Mouse (Mus musculus): ENCODE measurements around the gene Ywhae. TPM values are rescaled to one million over a fixed set of nuclear protein-coding genes. Genes with fewer than 3 reads are reported as not detected.
"Not testable (repeated sequence)": the region's sequence is repeated elsewhere in the genome, so short reads cannot be mapped to it uniquely, and the experiment has no call there.

Gene Ywhae
- polyA plus RNA-seq, 1 experiment from 2014 or later = 1,145 TPM

DNA sequence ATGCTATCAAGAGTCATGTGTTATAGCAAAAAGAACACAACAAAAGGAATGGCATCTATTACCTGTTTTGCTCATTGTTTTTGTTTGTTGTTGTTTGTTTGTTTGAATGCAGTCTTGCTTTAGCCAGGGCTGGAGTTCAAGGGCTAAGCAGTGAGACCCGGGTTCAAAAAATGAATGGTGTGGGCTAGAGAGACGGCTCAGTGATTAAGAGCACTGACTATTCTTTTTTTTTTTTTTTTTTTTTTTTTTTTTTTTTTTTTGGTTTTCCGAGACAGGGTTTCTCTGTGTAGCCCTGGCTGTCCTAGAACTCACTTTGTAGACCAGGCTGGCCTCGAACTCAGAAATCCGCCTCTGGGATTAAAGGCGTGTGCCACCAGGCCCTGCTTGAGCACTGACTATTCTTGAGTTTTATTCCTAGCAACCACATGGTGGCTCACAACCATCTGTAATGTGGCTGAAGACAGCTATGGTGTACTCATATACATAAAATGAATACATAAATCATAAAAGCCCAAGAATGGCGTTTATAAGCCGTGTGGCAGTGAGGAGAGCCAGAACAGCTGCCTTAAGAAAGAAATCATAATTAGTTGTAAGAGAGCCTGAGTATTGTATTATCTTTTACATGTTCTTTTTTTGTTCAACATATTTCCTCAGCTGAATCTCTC is 15.9 kb upstream of the Ywhae start:
- H3K27ac ChIP-seq = no peak overlapping the region
- H3K4me3 ChIP-seq (ENCODE audit: inconsistent target) = no peak overlapping the region
- no peaks in the 10 kb centered on the region for H3K79me2 ChIP-seq (ENCODE audit: inconsistent target)
- WGBS (ENCODE audit: missing documents) = 84% methylated on average over 5 of the region's 8 CpGs
- H3K36me3 ChIP-seq (ENCODE audit: inconsistent target) = no peaks in the 10 kb centered on the region

DNA sequence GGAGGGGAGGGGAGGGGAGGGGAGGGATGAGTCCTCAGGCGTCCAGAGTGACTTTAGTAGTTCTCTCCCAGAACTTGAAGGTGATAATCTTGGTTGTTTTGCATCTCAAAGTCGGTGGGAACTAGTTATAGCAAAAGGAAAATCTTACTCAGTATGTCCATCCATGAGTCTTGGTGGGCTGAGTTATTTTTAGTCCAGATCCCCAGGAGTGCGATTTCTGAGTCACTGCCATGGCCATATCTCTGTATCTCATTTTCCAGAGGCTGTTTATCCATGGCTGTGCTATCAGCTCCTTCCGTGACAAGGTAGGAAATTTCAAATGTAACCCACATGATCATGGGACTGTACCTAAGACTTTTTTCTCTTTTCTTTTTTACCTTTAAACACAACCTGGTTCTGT is 10.3 kb upstream of the Ywhae start:
- no peak overlapping the region for H3K27ac ChIP-seq
- no peaks in the 10 kb centered on the region for H3K36me3 ChIP-seq (ENCODE audit: inconsistent target)
- 54% methylated on average over 3 of the region's 4 CpGs for WGBS (ENCODE audit: missing documents)
- H3K79me2 ChIP-seq (ENCODE audit: inconsistent target) = no peaks in the 10 kb centered on the region
- H3K4me3 ChIP-seq (ENCODE audit: inconsistent target) = no peak overlapping the region

DNA sequence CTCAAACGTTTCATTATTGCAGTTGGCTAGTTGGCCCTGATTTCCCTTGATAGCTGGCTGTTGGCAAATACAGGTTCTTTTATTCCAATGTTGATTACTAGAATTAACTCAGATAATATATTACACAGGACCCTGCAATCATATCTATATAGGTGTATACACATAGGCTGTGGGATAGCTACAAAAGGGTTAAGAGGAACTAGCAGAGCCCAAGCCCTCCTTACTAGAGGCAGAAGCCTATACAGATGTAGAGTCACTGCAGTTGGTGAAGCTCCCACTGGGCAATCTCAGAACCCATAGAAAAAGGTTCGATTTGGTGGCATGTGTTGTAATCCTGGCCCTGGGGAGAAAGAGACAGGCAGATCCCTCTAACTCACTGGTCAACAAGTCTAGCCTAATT is 5.5 kb upstream of the Ywhae start:
- Histone ChIP-seq H3K27ac (no peak overlapping the region), H3K36me3 (ENCODE audit: inconsistent target) (no peaks in the 10 kb centered on the region), H3K4me3 (ENCODE audit: inconsistent target) (no peak overlapping the region), H3K79me2 (ENCODE audit: inconsistent target) (no peaks in the 10 kb centered on the region)
- 39% methylated on average over 2 of the region's 2 CpGs for WGBS (ENCODE audit: missing documents)

DNA sequence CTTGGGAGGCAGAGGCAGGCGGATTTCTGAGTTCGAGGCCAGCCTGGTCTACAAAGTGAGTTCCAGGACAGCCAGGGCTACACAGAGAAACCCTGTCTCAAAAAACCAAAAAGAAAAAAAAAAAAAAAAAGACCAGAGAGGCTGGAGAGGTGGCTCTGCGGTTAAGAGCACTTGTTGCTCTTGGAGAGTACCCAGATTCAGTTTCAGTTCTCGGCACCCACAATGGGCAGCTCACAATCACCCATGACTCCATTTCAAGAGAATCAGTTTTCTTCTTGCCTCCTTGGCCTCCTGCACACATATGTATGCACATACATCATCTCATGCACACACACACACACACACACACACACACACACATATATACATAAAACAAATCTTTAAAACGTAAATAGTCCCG is 5.0 kb upstream of the Ywhae start:
- not testable (repeated sequence) for H3K36me3 ChIP-seq (ENCODE audit: inconsistent target); H3K79me2 ChIP-seq (ENCODE audit: inconsistent target); H3K4me3 ChIP-seq (ENCODE audit: inconsistent target); H3K27ac ChIP-seq
- 72% methylated on average over 4 of the region's 6 CpGs for WGBS (ENCODE audit: missing documents)

DNA sequence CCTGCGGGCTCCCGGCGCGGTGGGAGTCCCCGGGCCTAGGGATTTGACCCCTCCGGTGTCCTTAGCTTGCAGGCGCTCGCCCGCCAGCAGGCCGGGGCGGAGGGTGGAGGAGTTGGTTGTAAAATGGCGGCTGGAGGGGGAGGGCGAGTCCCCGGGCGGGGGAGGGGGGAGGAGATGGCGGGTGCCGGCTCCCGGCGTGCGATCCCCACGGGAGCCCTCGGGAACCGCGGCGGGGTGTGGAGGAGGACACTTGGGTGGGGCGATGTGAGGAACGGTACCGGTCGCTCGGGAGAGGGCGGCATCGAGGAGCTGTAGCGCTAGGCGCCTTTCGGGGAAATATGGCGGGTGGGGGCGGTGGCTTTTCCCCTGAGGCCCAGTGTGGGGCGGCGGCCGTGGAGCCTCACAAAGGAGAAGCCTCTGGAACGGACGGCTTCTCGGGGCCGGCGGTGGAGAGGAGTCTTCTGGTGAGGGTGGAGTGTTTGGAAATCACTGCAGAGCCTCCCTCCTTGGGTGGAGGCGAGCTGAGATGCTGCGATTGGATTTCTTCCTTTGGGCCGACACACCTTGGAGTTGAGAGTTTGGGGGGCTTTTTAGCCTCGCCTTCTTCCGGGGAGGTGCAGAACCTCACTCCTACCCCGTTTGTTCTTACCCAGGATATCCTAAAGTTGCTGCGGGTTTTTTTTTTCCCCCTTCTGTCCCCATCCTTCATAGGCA is 715 bp downstream of the Ywhae start:
- WGBS (ENCODE audit: missing documents) = under 1% methylated on average over 52 of the region's 52 CpGs
- Histone ChIP-seq H3K36me3 (ENCODE audit: inconsistent target) (no peaks in the 10 kb centered on the region), H3K79me2 (ENCODE audit: inconsistent target) (peaks cover 53% of the 10 kb centered on the region), H3K27ac (peak overlapping the region; percentile 62), H3K4me3 (ENCODE audit: inconsistent target) (peak overlapping the region; percentile 80)

DNA sequence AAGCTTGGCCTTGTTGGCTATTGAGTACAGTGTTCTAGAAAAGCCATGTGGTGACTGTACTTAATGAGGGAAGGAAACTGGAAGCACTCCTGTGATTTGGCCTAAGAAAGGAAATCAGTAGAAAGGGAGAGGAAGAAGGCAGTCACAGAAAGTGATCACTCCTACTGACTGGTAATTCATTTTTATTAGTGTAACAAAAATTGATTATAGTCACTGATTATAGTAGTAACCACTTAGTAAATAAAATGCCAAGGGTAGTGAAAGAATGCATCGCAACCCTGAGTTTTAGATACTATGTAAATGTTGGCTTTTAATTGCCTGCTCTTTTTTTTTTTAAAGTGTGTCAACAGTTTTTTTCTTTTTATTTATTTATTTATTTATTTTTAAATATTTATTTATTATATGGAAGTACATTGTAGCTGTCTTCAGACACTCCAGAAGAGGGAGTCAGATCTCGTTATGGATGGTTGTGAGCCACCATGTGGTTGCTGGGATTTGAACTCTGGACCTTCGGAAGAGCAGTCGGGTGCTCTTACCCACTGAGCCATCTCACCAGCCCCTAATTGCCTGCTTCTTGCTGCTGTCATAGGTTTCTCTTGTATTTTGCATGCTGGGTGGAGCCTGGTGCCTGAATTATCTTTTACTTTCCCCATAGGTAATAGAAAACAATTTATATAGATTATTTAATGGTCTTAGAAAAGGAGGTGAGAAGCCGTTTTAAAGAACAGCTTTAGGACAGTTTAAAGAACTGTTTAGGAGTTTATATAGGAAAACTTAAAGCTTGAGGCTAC is 3.0 kb downstream of the Ywhae start:
- WGBS (ENCODE audit: missing documents) = 92% methylated on average over 4 of the region's 5 CpGs

DNA sequence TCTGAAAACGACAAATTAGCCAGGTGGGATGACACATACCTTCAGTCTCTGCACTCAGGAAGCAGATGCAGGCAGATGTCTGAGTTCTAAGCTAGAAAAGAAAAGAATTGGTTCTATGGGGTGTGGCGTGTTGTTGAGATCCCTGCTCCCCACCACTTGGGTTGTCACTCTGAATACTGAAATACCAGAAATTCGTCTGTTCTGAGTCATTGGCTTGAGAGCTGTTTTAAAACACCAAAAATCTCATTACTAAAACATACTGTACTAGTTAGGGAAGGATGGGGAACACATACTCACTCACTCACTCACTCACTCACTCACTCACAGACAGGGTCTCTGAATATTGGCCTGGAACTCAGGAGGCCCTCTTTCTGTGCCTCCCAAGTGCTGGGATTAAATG is 4.3 kb downstream of the Ywhae start:
- peaks cover 89% of the 10 kb centered on the region for H3K79me2 ChIP-seq (ENCODE audit: inconsistent target)
- H3K36me3 ChIP-seq (ENCODE audit: inconsistent target) = no peaks in the 10 kb centered on the region
- no peak overlapping the region for H3K4me3 ChIP-seq (ENCODE audit: inconsistent target)
- H3K27ac ChIP-seq = no peak overlapping the region
- WGBS (ENCODE audit: missing documents) = 39% methylated on average over 3 of the region's 3 CpGs

More for the DNA sequence above, 3.0 kb downstream of the Ywhae start:
- no peaks in the 10 kb centered on the region for H3K36me3 ChIP-seq (ENCODE audit: inconsistent target)
- H3K4me3 ChIP-seq (ENCODE audit: inconsistent target) = no peak overlapping the region
- no peak overlapping the region for H3K27ac ChIP-seq
- H3K79me2 ChIP-seq (ENCODE audit: inconsistent target) = peaks cover 76% of the 10 kb centered on the region

DNA sequence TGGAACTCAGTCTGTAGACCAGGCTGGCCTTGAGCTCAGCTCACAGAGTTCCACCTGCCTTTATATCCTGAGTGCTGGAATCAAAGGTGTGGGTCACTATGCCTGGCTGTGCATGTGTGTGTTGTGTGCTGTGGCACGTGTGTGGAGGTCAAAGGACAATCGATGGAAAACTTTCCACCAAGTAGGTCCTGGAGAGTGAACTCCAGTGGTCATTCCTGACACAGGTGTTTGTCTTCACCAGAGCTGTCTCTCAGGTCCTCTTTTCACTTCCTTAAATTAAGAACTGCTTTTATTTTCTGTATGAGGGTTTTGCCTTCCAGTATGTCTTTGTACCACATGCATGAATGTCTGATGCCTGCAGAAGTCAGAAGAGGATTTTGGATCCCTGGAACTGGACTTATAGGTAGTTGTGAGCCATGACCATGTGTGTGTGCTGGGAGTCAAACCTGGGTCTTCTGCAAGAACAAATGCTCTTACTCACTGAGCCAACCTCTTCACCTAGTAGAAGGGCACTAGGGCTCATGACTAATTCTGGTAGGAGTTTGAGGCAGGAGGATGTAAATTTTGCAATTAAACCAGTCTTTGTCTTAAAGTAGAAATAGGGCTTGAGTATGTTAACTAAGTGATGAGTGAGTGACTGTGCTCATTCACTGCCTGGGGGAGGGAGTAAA is 5.3 kb downstream of the Ywhae start:
- Histone ChIP-seq H3K27ac (no peak overlapping the region), H3K4me3 (ENCODE audit: inconsistent target) (no peak overlapping the region), H3K36me3 (ENCODE audit: inconsistent target) (no peaks in the 10 kb centered on the region), H3K79me2 (ENCODE audit: inconsistent target) (peaks cover 98% of the 10 kb centered on the region)
- WGBS (ENCODE audit: missing documents) = 53% methylated on average over 2 of the region's 2 CpGs

DNA sequence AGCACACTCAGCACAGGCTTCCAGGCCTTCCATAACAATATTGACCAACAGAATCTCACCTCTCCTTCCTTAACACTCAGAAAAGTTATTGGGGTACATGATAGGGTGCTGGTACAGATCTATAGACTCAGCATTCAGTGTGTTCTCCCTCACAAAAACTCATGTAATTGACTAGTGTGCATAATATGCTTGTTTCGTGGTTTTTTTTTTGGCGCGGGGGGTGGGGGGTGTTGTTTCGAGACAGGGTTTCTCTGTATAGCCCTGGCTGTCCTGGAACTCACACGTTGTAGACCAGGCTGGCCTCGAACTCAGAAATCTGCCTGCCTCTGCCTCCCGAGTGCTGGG is 5.8 kb downstream of the Ywhae start:
- Histone ChIP-seq H3K27ac (no peak overlapping the region), H3K36me3 (ENCODE audit: inconsistent target) (no peaks in the 10 kb centered on the region), H3K79me2 (ENCODE audit: inconsistent target) (peaks cover 100% of the 10 kb centered on the region), H3K4me3 (ENCODE audit: inconsistent target) (no peak overlapping the region)
- WGBS (ENCODE audit: missing documents) = 92% methylated on average over 7 of the region's 7 CpGs

DNA sequence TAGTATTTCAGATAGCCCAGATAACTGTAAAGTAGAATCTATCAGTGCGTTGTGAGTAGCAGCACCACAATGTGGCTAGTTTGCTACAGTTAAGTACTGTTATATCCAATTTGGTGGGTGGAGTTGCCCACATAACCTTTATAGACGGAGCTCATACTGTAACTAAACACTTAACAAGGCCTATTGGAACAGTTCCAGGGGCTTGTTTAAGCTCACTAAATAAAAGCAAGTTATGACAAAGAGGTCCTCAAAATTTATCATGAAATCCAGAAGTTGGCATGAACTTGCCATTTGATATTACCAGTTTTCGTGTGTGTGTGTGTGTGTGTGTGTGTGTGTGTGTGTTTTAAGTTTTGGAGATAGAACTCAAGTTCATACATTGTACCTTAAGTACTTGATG is 7.5 kb downstream of the Ywhae start:
- H3K36me3 ChIP-seq (ENCODE audit: inconsistent target) = no peaks in the 10 kb centered on the region
- no peak overlapping the region for H3K4me3 ChIP-seq (ENCODE audit: inconsistent target)
- no peak overlapping the region for H3K27ac ChIP-seq
- 93% methylated on average over 3 of the region's 3 CpGs for WGBS (ENCODE audit: missing documents)
- H3K79me2 ChIP-seq (ENCODE audit: inconsistent target) = peaks cover 100% of the 10 kb centered on the region

DNA sequence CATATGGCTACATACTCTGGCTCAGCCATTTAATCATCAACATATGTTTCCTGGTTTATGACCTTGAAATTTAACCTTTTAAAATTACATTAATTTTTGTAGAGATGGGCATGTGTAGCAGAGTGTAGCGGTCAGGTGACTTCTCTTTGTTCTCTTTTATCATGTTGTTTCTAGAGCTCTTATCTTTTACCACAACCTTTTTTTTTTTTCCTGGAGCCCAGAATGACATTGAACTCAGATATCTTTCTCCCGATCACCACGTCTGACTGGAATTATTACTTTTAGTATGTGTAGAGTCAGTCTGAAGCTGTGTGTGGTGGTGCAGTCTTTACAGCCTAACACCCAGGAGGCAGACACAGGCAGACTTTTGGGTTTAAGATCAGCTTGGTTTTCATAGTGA is 8.9 kb downstream of the Ywhae start:
- Histone ChIP-seq H3K4me3 (ENCODE audit: inconsistent target) (no peak overlapping the region), H3K36me3 (ENCODE audit: inconsistent target) (no peaks in the 10 kb centered on the region), H3K27ac (no peak overlapping the region), H3K79me2 (ENCODE audit: inconsistent target) (peaks cover 100% of the 10 kb centered on the region)
- WGBS (ENCODE audit: missing documents) = 88% methylated on average over 3 of the region's 3 CpGs

DNA sequence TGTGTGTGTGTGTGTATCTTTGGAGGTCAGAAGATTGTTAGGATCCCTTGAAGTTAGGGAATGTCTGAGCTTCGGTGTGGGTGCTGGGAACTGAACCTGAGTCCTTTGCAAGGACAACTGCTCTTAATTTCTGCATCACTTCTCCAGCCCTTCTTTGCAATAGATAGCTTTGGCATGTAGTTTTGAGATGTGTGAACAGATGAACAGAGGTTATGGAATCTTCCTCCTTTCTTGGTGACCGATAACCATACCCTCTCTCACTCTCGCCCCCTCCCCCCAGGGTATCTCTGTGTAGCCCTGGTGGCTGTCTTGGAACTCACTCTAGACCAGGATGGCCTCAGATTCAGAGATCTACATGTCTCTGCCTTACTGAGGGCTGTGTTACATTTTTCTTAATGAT is 12.1 kb downstream of the Ywhae start:
- H3K79me2 ChIP-seq (ENCODE audit: inconsistent target) = peaks cover 100% of the 10 kb centered on the region
- WGBS (ENCODE audit: missing documents) = 95% methylated on average over 3 of the region's 3 CpGs
- no peaks in the 10 kb centered on the region for H3K36me3 ChIP-seq (ENCODE audit: inconsistent target)

DNA sequence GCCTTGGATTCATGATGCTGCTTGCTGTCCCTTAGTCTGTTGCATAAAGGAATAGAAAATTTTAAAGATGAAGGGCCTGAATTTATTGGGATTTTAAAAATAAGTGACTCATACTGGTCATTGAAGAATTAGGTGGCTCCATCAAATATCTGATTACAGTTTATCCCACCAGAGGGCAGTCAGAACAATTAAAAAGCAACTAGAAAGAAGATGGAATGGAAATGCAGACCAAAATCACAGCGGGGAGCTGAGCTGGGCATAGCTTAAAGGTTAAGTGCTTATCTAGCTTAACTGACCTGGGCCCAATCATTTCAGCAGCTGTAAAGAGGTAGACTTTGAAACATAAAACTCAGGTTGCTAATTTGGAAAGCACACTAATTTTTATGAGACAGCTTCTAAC is 17.9 kb downstream of the Ywhae start:
- H3K27ac ChIP-seq = no peak overlapping the region
- H3K79me2 ChIP-seq (ENCODE audit: inconsistent target) = peaks cover 100% of the 10 kb centered on the region
- no peak overlapping the region for H3K4me3 ChIP-seq (ENCODE audit: inconsistent target)
- H3K36me3 ChIP-seq (ENCODE audit: inconsistent target) = peaks cover 12% of the 10 kb centered on the region
- WGBS (ENCODE audit: missing documents) = 95% methylated on average over 1 of the region's 1 CpGs

More for the DNA sequence above, 12.1 kb downstream of the Ywhae start:
- H3K27ac ChIP-seq = no peak overlapping the region
- no peak overlapping the region for H3K4me3 ChIP-seq (ENCODE audit: inconsistent target)

DNA sequence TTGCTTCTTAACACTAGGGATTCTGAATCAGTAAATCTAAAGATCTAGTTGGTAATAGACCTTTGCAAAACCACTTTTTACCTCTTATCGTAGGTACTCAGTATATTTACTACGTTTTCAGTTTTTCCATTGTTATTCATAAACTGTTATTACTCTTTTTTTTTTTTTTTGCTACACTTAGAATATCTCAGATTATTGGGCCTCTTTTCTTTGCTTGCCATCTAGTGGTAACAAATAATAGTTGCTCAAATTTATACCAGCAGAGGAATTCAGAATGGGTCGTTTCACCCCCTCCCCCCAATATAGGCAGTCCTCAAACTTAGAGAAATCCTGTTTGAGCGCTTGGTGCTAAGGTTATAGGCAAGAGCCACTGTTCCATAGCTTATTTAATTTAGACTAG is 18.4 kb downstream of the Ywhae start:
- H3K4me3 ChIP-seq (ENCODE audit: inconsistent target) = no peak overlapping the region
- peaks cover 100% of the 10 kb centered on the region for H3K79me2 ChIP-seq (ENCODE audit: inconsistent target)
- H3K27ac ChIP-seq = no peak overlapping the region
- 69% methylated on average over 4 of the region's 4 CpGs for WGBS (ENCODE audit: missing documents)
- peaks cover 16% of the 10 kb centered on the region for H3K36me3 ChIP-seq (ENCODE audit: inconsistent target)

DNA sequence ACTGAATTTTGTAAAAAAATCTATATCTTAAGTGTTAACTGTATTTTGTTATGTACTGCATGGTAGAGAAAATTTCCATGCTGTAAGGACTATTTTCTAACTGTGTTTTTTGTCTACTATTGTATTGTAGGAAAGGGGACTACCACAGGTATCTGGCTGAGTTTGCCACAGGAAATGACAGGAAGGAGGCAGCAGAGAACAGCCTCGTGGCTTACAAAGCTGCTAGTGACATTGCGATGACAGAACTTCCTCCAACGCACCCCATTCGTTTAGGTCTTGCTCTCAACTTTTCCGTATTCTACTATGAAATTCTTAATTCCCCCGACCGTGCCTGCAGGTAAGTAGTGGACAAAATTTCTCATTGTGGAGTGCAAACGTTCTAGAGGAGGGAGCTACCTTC is 24.0 kb downstream of the Ywhae start:
- no peak overlapping the region for H3K27ac ChIP-seq
- peaks cover 46% of the 10 kb centered on the region for H3K36me3 ChIP-seq (ENCODE audit: inconsistent target)
- H3K79me2 ChIP-seq (ENCODE audit: inconsistent target) = peaks cover 100% of the 10 kb centered on the region
- H3K4me3 ChIP-seq (ENCODE audit: inconsistent target) = no peak overlapping the region
- 42% methylated on average over 8 of the region's 8 CpGs for WGBS (ENCODE audit: missing documents)

All from macrophage (primary cell).